Mouse (Mus musculus) midbrain, postnatal 0 days (tissue): ENCODE measurements around the gene Enpep. TPM values are rescaled to one million over a fixed set of nuclear protein-coding genes. Genes with fewer than 3 reads are reported as not detected.

Experiments
- ATAC-seq: fragments of 200-750 bp; cut with Nextera tagmentation; 2 replicates; pipeline ENCODE4 v1.8.0; 2017; ENCODE audit warnings: moderate number of reproducible peaks, mild to moderate bottlenecking, moderate TSS enrichment, moderate library complexity; ENCODE audit not compliant: low FRiP score
- DNase-seq: peaks from one replicate; pipeline ENCODE4 v3.0.0-alpha.2; 2015; ENCODE audit warnings: low spot score
- H3K27ac ChIP-seq: fragments of 300-500 bp; sonication (generic); 2 replicates; pipeline ENCODE4 v1.5.1; 2014; ENCODE audit warnings: low read depth, mild to moderate bottlenecking, low read length, mixed read lengths
- H3K27me3 ChIP-seq: fragments of 300-500 bp; sonication (generic); 2 replicates; pipeline ENCODE4 v1.6.1; 2014; ENCODE audit warnings: low read length, control low read depth, mixed read lengths; ENCODE audit not compliant: insufficient read depth
- H3K36me3 ChIP-seq: fragments of 300-500 bp; sonication (generic); 2 replicates; pipeline ENCODE4 v1.6.1; 2014; ENCODE audit warnings: low read length, control low read depth, mixed read lengths; ENCODE audit not compliant: insufficient read depth
- H3K4me1 ChIP-seq: fragments of 300-500 bp; sonication (generic); 2 replicates; pipeline ENCODE4 v1.6.1; 2014; ENCODE audit warnings: mild to moderate bottlenecking, control low read depth, antibody characterized with exemption, low read length, mixed read lengths; ENCODE audit not compliant: insufficient read depth
- H3K4me2 ChIP-seq: fragments of 300-500 bp; sonication (generic); 2 replicates; pipeline ENCODE4 v1.6.1; 2014; ENCODE audit warnings: low read depth, mild to moderate bottlenecking, low read length, mixed read lengths; ENCODE audit not compliant: poor library complexity, severe bottlenecking
- H3K4me3 ChIP-seq: fragments of 300-500 bp; sonication (generic); 2 replicates; pipeline ENCODE4 v1.5.1; 2014; ENCODE audit warnings: low read depth, mild to moderate bottlenecking, low read length, moderate library complexity
- H3K9ac ChIP-seq: fragments of 300-500 bp; sonication (generic); replicated peaks from 2 replicates; pipeline ENCODE4 v1.6.1; 2014; ENCODE audit warnings: mild to moderate bottlenecking, low read length, moderate library complexity, mixed read lengths; ENCODE audit not compliant: poor library complexity, severe bottlenecking
- H3K9me3 ChIP-seq: fragments of 300-500 bp; sonication (generic); 2 replicates; pipeline ENCODE4 v1.6.1; 2016; ENCODE audit warnings: low read length, control low read depth
- CTCF ChIP-seq: IDR thresholded peaks from 2 replicates; pipeline ENCODE4 v1.5.1; 2016; ENCODE audit warnings: antibody characterized with exemption, mild to moderate bottlenecking
- WGBS: fragments of 180-500 bp; shearing (Covaris S2); extraction: QIAGEN DNeasy Blood & Tissue Kit; methylation state at CpG from one replicate; pipeline ENCODE4 v1.1.7; 2014; 5-methylcytosine and 5-hydroxymethylcytosine counted together
- polyA plus RNA-seq: library from polyadenylated mRNA; unstranded; fragments of >200 nt; fragmentation: Nextera tagmentation; extraction: Ambion mirVana; gene quantifications from 2 replicates; pipeline ENCODE4 v1.2.1, GENCODE M21; 2015
- total RNA-seq: library from RNA; depleted of rRNA; stranded (reverse); fragments of >200 nt; gene quantifications from 2 replicates; pipeline ENCODE4 v1.2.3, GENCODE M21; 2014; rRNA removed

The Enpep gene
- total and polyA plus RNA-seq, 2 experiments from 2014 or later, result 1.9 to 3.0 TPM

- H3K4me3 ChIP-seq, result no peak overlapping the region
- ATAC-seq (no peak), DNase-seq (no peak)
- H3K9me3 ChIP-seq, result no peaks in the 10 kb centered on the region
- H3K4me1 ChIP-seq, result no peaks in the 10 kb centered on the region
- H3K36me3 ChIP-seq, result no peaks in the 10 kb centered on the region
- peaks cover 75% of the 10 kb centered on the region for H3K27me3 ChIP-seq
- TF ChIP-seq CTCF, result no peak
- H3K4me2 ChIP-seq, result no peak overlapping the region
- H3K9ac ChIP-seq, result no peak overlapping the region
- 2% methylated on average over 27 of the region's 27 CpGs for WGBS
- no peak overlapping the region for H3K27ac ChIP-seq
These were observed 110.9 kb downstream of the Enpep start for GRCm38 (mm10) chr3:129221380-129222260.

GRCm38 (mm10) chr3:129220681-129221379 is 111.7 kb downstream of the Enpep start:
- DNase-seq (no peak), ATAC-seq (no peak)
- Histone ChIP-seq H3K4me1 (no peaks in the 10 kb centered on the region), H3K36me3 (no peaks in the 10 kb centered on the region), H3K27me3 (peaks cover 72% of the 10 kb centered on the region), H3K9me3 (no peaks in the 10 kb centered on the region), H3K27ac (no peak overlapping the region), H3K4me3 (no peak overlapping the region), H3K4me2 (no peak overlapping the region), H3K9ac (no peak overlapping the region)
- WGBS, result 3% methylated on average over 24 of the region's 24 CpGs
- TF ChIP-seq CTCF, result no peak

GRCm38 (mm10) chr3:129220086-129220670 is 112.3 kb downstream of the Enpep start:
- ATAC-seq, result no peak
- peaks cover 73% of the 10 kb centered on the region for H3K27me3 ChIP-seq

More at GRCm38 (mm10) chr3:129220086-129220670, 112.3 kb downstream of the Enpep start:
- no peaks in the 10 kb centered on the region for H3K9me3 ChIP-seq
- H3K36me3 ChIP-seq, result no peaks in the 10 kb centered on the region
- no peak overlapping the region for H3K4me3 ChIP-seq
- DNase-seq, result no peak
- H3K4me1 ChIP-seq, result no peaks in the 10 kb centered on the region
- 5% methylated on average over 7 of the region's 7 CpGs for WGBS
- no peak overlapping the region for H3K9ac ChIP-seq
- no peak for TF ChIP-seq CTCF
- H3K27ac ChIP-seq, result no peak overlapping the region
- no peak overlapping the region for H3K4me2 ChIP-seq

Other genes starting within 250 kb of the Enpep start
- 10.4 and 13.5 TPM in 2 replicates for gene Pitx2, start 132.8 kb downstream of the Enpep start, total RNA-seq
- gene Pitx2, start 132.8 kb downstream of the Enpep start, polyA plus RNA-seq, result 28.7 and 29.9 TPM in 2 replicates
- gene Elovl6, start 199.6 kb upstream of the Enpep start, total RNA-seq, result 40.9 and 46.6 TPM in 2 replicates
- 37.6 and 44.3 TPM in 2 replicates for gene Elovl6, start 199.6 kb upstream of the Enpep start, polyA plus RNA-seq